Mouse (Mus musculus) heart, adult 2 months (tissue): ENCODE results near the gene Bdnf. TPM values are rescaled to one million over a fixed set of nuclear protein-coding genes. Genes with fewer than 3 reads are reported as not detected.

Experiments used
- DNase-seq, 2 experiments: peaks; one replicate each; pipeline ENCODE4 v3.0.0; 2021
- H3K27ac ChIP-seq: fragments of 200-600 bp; 2 replicates; pipeline ENCODE4 v1.8.1; 2022
- H3K27me3 ChIP-seq: fragments of 200-500 bp; 2 replicates; pipeline ENCODE4 v1.6.1; 2012; ENCODE audit warnings: mild to moderate bottlenecking, low read length, inconsistent platforms, mixed read lengths; ENCODE audit not compliant: control insufficient read depth, insufficient read depth
- H3K36me3 ChIP-seq: fragments of 200-500 bp; 2 replicates; pipeline ENCODE4 v1.6.1; 2012; ENCODE audit warnings: low read length, inconsistent platforms; ENCODE audit not compliant: control insufficient read depth, insufficient read depth
- H3K4me1 ChIP-seq: fragments of 200-500 bp; 2 replicates; pipeline ENCODE4 v1.6.1; 2011; ENCODE audit warnings: low read length; ENCODE audit not compliant: control insufficient read depth, insufficient read depth
- H3K4me3 ChIP-seq: fragments of 200-600 bp; 2 replicates; pipeline ENCODE4 v1.8.1; 2022
- H3K79me2 ChIP-seq: fragments of 200-500 bp; replicated peaks from 2 replicates; pipeline ENCODE4 v1.6.1; 2012; ENCODE audit warnings: mild to moderate bottlenecking, inconsistent platforms, low read length, moderate library complexity, mixed read lengths; ENCODE audit not compliant: control insufficient read depth, insufficient read depth
- H3K9ac ChIP-seq: fragments of 200-500 bp; 2 replicates; pipeline ENCODE4 v1.6.1; 2012; ENCODE audit warnings: low read depth, mild to moderate bottlenecking, control low read depth, inconsistent platforms, low read length, mixed read lengths
- CTCF ChIP-seq: fragments of 200-600 bp; IDR thresholded peaks from 2 replicates; pipeline ENCODE4 v1.8.1; 2022; ENCODE audit warnings: antibody characterized with exemption, mild to moderate bottlenecking, moderate library complexity
- EP300 ChIP-seq: fragments of 200-500 bp; IDR thresholded peaks from 2 replicates; pipeline ENCODE4 v1.6.1; 2011; ENCODE audit warnings: low read depth, low read length, control low read depth; ENCODE audit not compliant: insufficient read depth
- POLR2A ChIP-seq: fragments of 200-500 bp; IDR thresholded peaks from 2 replicates; pipeline ENCODE4 v1.6.1; 2011; ENCODE audit warnings: mild to moderate bottlenecking, low read depth, low read length, control low read depth; ENCODE audit not compliant: insufficient read depth
- WGBS: fragments of 180-500 bp; shearing (Covaris S2); methylation state at CpG from one replicate; pipeline ENCODE4 v1.1.7; 2018; 5-methylcytosine and 5-hydroxymethylcytosine counted together
- intact Hi-C: fragments of 180-260 bp; cut with DNase I; formaldehyde crosslinking; loops from one replicate; pipeline ENCODE4 v1.15.1; 2025
- polyA plus RNA-seq: library from polyadenylated mRNA; depleted of rRNA; stranded (reverse); fragments of >200 nt; gene quantifications from 2 replicates; pipeline ENCODE4 v1.2.3, GENCODE M21; 2012
- total RNA-seq, 2 experiments: library from RNA; stranded (reverse); gene quantifications; 2 replicates each; pipeline ENCODE4 v1.2.3; 2021

The Bdnf gene
- total and polyA plus RNA-seq, 3 experiments, result 1.4 to 7.4 (median 3.0) TPM

DNA sequence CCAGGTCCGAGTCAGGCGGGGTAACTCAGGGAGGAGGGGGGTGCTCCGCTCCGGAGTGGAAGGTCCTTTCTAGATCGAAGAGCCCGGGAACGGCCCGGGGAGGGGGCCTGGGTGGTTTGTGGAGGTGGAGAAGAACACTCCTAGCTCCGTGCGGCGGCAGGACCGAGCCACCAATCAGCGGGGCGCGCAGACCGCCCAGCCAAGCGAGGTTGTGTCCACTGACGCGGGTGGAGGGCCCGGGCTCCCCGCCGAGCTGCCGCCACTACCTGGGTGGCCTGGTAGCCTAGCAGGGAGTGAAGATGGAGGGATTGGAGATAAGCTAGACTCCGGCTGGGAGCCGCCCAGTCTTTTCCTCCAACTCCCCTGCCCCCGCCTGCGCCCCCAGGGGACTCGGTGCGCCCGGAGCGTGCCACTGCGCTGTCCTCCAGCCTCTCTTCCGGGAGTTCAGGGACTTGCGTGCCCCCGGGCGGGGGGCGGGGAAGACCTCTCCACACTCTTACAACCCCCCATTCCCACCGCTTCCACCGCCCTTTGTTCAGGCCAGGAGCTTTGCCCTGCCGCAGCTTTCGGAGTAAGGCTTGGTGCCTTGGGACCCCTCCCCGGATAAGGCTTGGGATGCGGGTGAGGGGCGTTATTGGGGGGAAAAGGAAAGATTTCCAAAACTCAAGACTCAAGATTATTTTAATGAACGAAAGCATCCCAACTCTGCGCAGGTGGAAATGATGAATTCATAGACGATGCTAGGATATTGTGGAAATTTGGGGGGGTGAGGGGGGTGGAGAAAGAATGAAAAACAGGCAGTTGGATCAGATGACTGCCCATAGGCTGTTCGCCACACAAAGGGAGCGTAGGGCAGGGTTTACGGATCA is 3.0 kb downstream of the Bdnf start:
- H3K27me3 ChIP-seq, result peaks cover 12% of the 10 kb centered on the region
- H3K9ac ChIP-seq, result no peak overlapping the region
- intact Hi-C loops, result no loop called here
- TF ChIP-seq EP300 (no peak), CTCF (no peak), POLR2A (no peak)
- H3K27ac ChIP-seq, result no peak overlapping the region
- peak in 1 of 2 experiments; percentile 16 for DNase-seq
- WGBS, result under 1% methylated on average over 50 of the region's 50 CpGs
- H3K36me3 ChIP-seq, result no peaks in the 10 kb centered on the region
- H3K79me2 ChIP-seq, result no peaks in the 10 kb centered on the region
- no peak overlapping the region for H3K4me3 ChIP-seq
- no peaks in the 10 kb centered on the region for H3K4me1 ChIP-seq

DNA sequence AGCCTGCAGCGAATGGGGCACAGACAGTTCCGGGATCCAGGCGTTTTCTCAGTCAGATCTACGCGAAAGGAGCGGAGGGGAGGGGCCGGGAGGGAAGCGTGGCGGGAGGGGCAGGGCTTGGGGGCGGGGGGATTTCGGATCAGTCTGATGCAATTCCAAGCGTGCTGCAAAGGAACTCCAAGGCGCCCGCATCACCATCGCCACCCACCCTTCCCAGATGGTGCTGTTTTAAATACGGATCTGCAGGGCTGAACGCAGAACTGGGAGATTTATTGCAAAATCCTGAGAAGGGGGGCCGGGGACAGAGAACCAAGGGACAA is 3.5 kb downstream of the Bdnf start:
- WGBS, result under 1% methylated on average over 18 of the region's 18 CpGs
- Histone ChIP-seq H3K79me2 (no peaks in the 10 kb centered on the region), H3K9ac (no peak overlapping the region), H3K36me3 (no peaks in the 10 kb centered on the region), H3K27ac (no peak overlapping the region), H3K4me3 (no peak overlapping the region), H3K27me3 (peaks cover 12% of the 10 kb centered on the region), H3K4me1 (no peaks in the 10 kb centered on the region)
- intact Hi-C loops, result no loop called here
- peak; percentile 14 to 23 for DNase-seq
- TF ChIP-seq CTCF (no peak), EP300 (no peak), POLR2A (no peak)

DNA sequence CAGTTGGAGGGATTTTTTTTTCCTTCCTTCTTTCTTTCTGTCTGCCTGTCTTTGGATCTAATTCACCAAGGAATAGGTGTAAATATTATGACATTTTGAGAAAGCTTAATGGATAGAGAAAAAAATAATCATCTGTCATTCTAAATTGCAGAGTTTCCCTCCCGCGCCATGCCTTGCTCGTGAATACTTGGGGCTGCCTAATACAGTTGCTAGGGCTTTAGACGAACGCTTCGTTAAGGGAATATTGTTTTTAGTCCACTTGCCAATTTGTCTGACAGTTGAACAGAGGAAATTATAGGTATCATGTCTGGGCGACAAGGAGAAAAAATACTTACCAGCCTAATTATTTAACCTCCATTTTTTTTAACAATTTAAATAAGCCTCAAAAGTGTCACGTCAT is 4.0 kb downstream of the Bdnf start:
- 7% methylated on average over 8 of the region's 8 CpGs for WGBS
- no peak for DNase-seq
- intact Hi-C loops, result no loop called here
- no peak for TF ChIP-seq EP300
- no peak for TF ChIP-seq CTCF
- no peak for TF ChIP-seq POLR2A
- Histone ChIP-seq H3K79me2 (no peaks in the 10 kb centered on the region), H3K9ac (no peak overlapping the region), H3K27me3 (peaks cover 12% of the 10 kb centered on the region), H3K4me3 (no peak overlapping the region), H3K36me3 (no peaks in the 10 kb centered on the region), H3K4me1 (no peaks in the 10 kb centered on the region), H3K27ac (no peak overlapping the region)

DNA sequence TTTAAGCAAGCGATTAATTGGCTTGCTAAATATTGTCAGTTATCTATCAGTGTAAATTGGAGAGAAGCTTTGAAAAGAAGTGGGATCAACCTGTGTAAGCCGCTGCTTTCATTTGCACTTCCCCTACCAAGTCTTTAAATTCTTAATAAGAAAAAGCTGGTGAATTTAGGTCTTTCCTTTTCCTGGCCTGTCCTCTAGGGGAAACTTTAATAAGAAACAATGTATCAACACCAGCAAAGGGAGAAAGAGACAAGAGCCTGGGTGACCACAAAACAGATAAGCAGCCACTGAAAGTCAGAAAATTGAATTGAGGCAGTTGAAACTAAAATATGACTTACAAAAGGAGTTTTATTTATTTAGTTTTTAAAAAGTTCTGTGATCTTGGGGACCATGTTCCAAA is 4.9 kb downstream of the Bdnf start:
- Histone ChIP-seq H3K27me3 (peaks cover 12% of the 10 kb centered on the region), H3K36me3 (no peaks in the 10 kb centered on the region), H3K4me3 (no peak overlapping the region), H3K9ac (no peak overlapping the region), H3K4me1 (no peaks in the 10 kb centered on the region), H3K27ac (no peak overlapping the region), H3K79me2 (no peaks in the 10 kb centered on the region)
- TF ChIP-seq EP300 (no peak), CTCF (no peak), POLR2A (no peak)
- DNase-seq, result no peak
- 71% methylated on average over 2 of the region's 2 CpGs for WGBS
- intact Hi-C loops, result no loop called here

DNA sequence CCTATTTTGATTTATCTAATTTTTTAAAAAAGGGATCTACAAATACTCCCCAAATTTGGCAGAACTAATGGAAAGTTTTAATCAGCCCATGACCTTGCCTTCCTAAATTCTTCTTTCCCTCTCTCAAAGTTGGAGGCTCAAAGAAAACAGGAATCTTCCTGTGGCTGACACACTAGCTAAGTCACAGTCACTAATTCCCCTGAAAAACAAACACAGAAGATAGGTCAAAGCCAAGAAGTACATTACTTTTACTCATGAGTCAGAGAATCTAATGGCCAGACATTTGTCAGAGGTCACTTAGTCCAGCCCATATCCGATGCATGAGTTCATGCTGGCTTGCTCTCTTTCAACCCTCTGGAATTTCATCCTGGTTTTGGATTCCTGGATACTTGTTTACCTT is 6.6 kb downstream of the Bdnf start:
- TF ChIP-seq CTCF (no peak), POLR2A (no peak), EP300 (no peak)
- Histone ChIP-seq H3K27me3 (peaks cover 7% of the 10 kb centered on the region), H3K4me1 (no peaks in the 10 kb centered on the region), H3K9ac (no peak overlapping the region), H3K4me3 (no peak overlapping the region), H3K79me2 (no peaks in the 10 kb centered on the region), H3K27ac (no peak overlapping the region), H3K36me3 (no peaks in the 10 kb centered on the region)
- intact Hi-C loops, result no loop called here
- DNase-seq, result no peak
- WGBS, result 44% methylated on average over 1 of the region's 1 CpGs

DNA sequence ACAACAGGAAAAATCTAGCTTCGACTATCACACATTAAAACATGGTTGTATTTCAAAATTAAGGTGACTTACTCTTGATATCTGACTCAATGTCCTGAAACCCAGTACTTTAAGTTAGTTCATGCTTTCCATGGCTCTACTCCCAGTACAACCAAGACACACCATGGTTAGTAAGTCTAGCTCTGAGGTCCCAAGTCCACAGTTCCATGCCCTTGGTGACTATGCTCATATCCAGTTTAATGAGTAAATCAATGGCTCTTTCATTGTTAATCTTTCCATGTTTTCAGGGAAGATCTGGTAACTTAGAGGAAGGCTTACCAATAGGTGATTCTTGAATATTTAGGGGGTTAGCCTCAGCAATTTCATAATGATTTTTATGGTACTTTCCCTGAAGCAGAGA is 14.2 kb downstream of the Bdnf start:
- Histone ChIP-seq H3K27ac (no peak overlapping the region), H3K4me1 (no peaks in the 10 kb centered on the region), H3K4me3 (no peak overlapping the region), H3K9ac (no peak overlapping the region), H3K36me3 (no peaks in the 10 kb centered on the region), H3K79me2 (no peaks in the 10 kb centered on the region), H3K27me3 (no peaks in the 10 kb centered on the region)
- TF ChIP-seq POLR2A (no peak), EP300 (no peak), CTCF (no peak)
- intact Hi-C loops, result no loop called here
- DNase-seq, result no peak
- 25% methylated on average over 1 of the region's 1 CpGs for WGBS
